Mouse (Mus musculus) kidney, embryonic 15.5 days (tissue): ENCODE measurements around the gene Rorc. TPM values are rescaled to one million over a fixed set of nuclear protein-coding genes. Genes with fewer than 3 reads are reported as not detected.

Experiments
- ATAC-seq: fragments of 200-750 bp; cut with Nextera tagmentation; replicated peaks from 2 replicates; pipeline ENCODE4 v1.8.0; 2017; ENCODE audit warnings: moderate TSS enrichment; ENCODE audit not compliant: low FRiP score
- H3K27ac ChIP-seq: fragments of 300-500 bp; sonication (generic); 2 replicates; pipeline ENCODE4 v1.5.1; 2015; ENCODE audit warnings: mild to moderate bottlenecking, inconsistent platforms
- H3K27me3 ChIP-seq: fragments of 300-500 bp; sonication (generic); 2 replicates; pipeline ENCODE4 v1.6.1; 2015; ENCODE audit warnings: inconsistent platforms
- H3K36me3 ChIP-seq: fragments of 300-500 bp; sonication (generic); 2 replicates; pipeline ENCODE4 v1.6.1; 2015; ENCODE audit warnings: inconsistent platforms
- H3K4me1 ChIP-seq: fragments of 300-500 bp; sonication (generic); 2 replicates; pipeline ENCODE4 v1.6.1; 2015; ENCODE audit warnings: inconsistent platforms
- H3K4me2 ChIP-seq: fragments of 300-500 bp; sonication (generic); 2 replicates; pipeline ENCODE4 v1.6.1; 2015; ENCODE audit warnings: moderate library complexity, mild to moderate bottlenecking, inconsistent platforms
- H3K4me3 ChIP-seq: fragments of 300-500 bp; sonication (generic); replicated peaks from 2 replicates; pipeline ENCODE4 v1.5.1; 2015; ENCODE audit warnings: mild to moderate bottlenecking, inconsistent platforms
- H3K9ac ChIP-seq: fragments of 300-500 bp; sonication (generic); 2 replicates; pipeline ENCODE4 v1.6.1; 2015; ENCODE audit warnings: mild to moderate bottlenecking, inconsistent platforms
- H3K9me3 ChIP-seq: fragments of 300-500 bp; sonication (generic); replicated peaks from 2 replicates; pipeline ENCODE4 v1.6.1; 2016; ENCODE audit warnings: inconsistent platforms
- WGBS: fragments of 180-500 bp; shearing (Covaris S2); methylation state at CpG from one replicate; pipeline ENCODE4 v1.1.7; 2015; ENCODE audit warnings: mixed read lengths; 5-methylcytosine and 5-hydroxymethylcytosine counted together
- polyA plus RNA-seq: library from polyadenylated mRNA; unstranded; fragments of >200 nt; fragmentation: Nextera tagmentation; extraction: Ambion mirVana; gene quantifications from 2 replicates; pipeline ENCODE4 v1.2.1, GENCODE M21; 2015

Gene Rorc
- polyA plus RNA-seq, 1 experiment from 2014 or later, result 9.6 TPM

DNA sequence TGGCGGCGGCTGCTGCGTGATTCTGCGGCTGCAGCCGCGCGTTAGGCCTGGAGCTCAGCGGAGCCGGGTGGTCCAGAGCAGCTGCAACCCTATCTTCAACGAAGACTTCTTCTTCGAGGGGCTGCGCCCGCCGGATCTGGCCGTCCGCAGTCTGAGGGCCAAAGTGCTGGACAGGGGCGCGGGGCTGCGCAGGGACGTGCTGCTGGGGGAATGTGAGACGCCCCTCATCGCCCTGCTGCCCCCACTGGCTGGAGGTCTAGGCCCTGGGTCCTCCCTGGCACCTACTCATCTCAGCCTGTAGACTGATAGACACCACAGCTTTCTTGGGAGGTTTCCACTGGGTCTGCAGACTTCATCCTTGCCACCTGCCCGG is 8.5 kb upstream of the Rorc start:
- peak; percentile 63 for ATAC-seq
- WGBS, result 3% methylated on average over 23 of the region's 23 CpGs
- peak overlapping the region; percentile 51 for H3K9ac ChIP-seq
- H3K4me3 ChIP-seq, result peak overlapping the region; percentile 53
- H3K4me2 ChIP-seq, result peak overlapping the region; percentile 79
- peaks cover 14% of the 10 kb centered on the region for H3K4me1 ChIP-seq
- no peaks in the 10 kb centered on the region for H3K9me3 ChIP-seq
- no peaks in the 10 kb centered on the region for H3K36me3 ChIP-seq
- no peak overlapping the region for H3K27ac ChIP-seq
- peaks cover 52% of the 10 kb centered on the region for H3K27me3 ChIP-seq

DNA sequence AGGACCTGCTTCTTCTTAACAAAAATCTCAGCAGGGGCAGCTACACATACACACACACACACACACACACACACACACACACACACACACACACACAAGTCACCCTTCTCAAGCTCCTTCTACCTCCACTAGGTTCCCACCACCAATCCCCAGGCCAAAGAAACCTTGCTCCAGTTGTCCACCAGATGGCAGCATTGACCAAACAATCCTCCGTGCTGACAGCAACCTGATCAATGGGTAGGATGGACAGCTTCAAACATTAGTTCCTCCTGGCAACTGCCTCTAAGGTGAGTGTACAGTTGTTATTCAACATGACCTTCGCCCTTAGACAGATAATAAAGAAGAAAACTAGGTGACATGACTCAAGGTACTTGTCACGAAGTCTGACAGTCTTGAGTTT is 5.8 kb upstream of the Rorc start:
- WGBS, result 16% methylated on average over 3 of the region's 3 CpGs
- Histone ChIP-seq H3K27me3 (peaks cover 47% of the 10 kb centered on the region), H3K9me3 (no peaks in the 10 kb centered on the region), H3K27ac (no peak overlapping the region), H3K4me1 (peaks cover 18% of the 10 kb centered on the region), H3K9ac (no peak overlapping the region), H3K4me2 (no peak overlapping the region), H3K36me3 (no peaks in the 10 kb centered on the region), H3K4me3 (no peak overlapping the region)
- ATAC-seq, result no peak

DNA sequence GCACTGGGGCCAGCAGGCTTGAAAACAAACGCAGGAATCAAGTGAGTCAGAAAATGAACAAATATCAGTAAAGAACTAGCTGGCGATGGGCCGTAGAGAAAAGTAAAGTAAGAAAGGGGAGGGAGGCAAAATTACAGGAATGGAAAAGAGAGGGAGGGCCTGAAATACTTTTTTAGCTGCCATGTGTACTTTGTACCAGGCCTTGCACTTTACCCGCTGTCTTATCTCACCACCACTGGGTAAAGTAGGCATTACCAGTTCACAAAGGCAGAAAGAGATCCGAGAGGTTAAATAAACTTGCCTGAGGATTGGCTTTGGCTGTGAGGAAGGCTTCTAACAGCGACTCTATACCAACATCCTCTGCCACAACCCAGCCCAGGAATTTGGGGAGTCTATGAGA is 5.1 kb upstream of the Rorc start:
- WGBS, result 78% methylated on average over 6 of the region's 6 CpGs
- no peaks in the 10 kb centered on the region for H3K36me3 ChIP-seq
- no peak overlapping the region for H3K4me2 ChIP-seq
- no peak overlapping the region for H3K9ac ChIP-seq
- peaks cover 39% of the 10 kb centered on the region for H3K27me3 ChIP-seq
- no peak overlapping the region for H3K27ac ChIP-seq
- H3K4me1 ChIP-seq, result peaks cover 26% of the 10 kb centered on the region
- no peaks in the 10 kb centered on the region for H3K9me3 ChIP-seq
- H3K4me3 ChIP-seq, result no peak overlapping the region
- no peak for ATAC-seq

DNA sequence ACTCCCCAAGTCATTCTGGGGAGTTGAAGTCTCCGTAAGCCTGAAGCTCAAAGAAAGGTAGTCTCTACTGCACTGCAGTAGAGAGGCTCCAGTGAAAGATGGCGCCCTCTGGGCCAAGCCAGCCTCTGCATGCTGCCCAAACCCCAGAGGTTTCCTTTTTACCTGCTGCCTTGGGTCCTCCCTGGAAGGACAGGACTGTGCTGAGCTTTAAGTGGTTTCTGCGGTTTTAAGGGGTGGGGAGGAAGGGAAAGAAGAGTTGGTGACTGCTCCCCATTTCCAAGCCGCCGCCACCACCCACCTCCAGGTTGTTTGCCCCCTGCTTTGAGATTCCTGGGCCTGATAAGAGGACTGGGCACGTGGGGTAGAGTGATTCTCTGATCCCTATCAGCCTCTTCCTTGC is 4.0 kb upstream of the Rorc start:
- 61% methylated on average over 6 of the region's 6 CpGs for WGBS
- ATAC-seq, result no peak
- Histone ChIP-seq H3K27ac (no peak overlapping the region), H3K4me1 (peaks cover 30% of the 10 kb centered on the region), H3K36me3 (no peaks in the 10 kb centered on the region), H3K27me3 (peaks cover 28% of the 10 kb centered on the region), H3K4me3 (no peak overlapping the region), H3K9me3 (no peaks in the 10 kb centered on the region), H3K9ac (no peak overlapping the region), H3K4me2 (no peak overlapping the region)

DNA sequence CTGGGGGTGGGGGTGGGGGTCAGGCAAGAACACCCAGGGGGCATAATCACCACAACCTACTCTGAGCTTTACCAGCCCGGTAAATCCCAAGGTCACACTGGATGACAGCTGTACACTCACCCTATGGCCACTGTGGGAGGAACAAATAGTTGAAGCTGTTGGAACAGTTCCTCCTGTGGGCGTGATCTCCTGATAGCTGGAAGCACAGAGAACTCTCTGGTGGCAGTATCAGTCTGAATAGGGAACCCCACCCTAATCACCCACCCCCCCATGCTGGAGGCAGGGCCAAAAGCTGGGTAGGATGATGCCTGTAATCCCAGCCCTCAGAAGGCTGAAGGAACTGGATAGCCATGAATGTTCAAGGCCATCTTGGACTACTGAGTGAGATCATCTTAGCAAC is 2.9 kb upstream of the Rorc start:
- Histone ChIP-seq H3K27ac (no peak overlapping the region), H3K4me2 (no peak overlapping the region), H3K36me3 (no peaks in the 10 kb centered on the region), H3K9me3 (no peaks in the 10 kb centered on the region), H3K4me3 (no peak overlapping the region), H3K27me3 (peaks cover 17% of the 10 kb centered on the region), H3K4me1 (peaks cover 32% of the 10 kb centered on the region), H3K9ac (no peak overlapping the region)
- ATAC-seq, result no peak
- 68% methylated on average over 2 of the region's 2 CpGs for WGBS

DNA sequence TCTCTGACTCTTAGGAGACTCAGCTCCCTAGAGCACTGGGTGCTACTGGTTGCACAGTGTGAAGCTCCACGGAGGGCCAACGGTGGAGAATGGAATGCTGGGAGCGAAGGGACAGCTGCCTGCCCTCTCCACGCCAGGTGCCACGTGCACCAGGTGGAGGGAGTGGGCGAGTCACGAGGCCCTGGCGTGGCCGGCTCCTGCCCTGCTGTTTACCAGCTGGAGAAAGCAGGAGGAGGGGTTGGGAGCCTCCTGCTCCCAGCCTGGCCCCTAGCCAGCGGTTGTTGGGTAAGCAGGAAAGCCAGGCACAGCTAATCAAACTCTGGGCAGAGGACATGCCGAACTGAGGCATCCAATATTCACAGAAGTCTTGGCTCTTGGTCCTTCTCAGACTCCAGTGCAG is 957 bp upstream of the Rorc start:
- WGBS, result 6% methylated on average over 11 of the region's 11 CpGs
- ATAC-seq, result peak; percentile 59
- no peaks in the 10 kb centered on the region for H3K36me3 ChIP-seq
- H3K27me3 ChIP-seq, result no peaks in the 10 kb centered on the region
- H3K4me3 ChIP-seq, result peak overlapping the region; percentile 1; the same call in 1 of the 2 replicates
- H3K9me3 ChIP-seq, result no peaks in the 10 kb centered on the region
- peak overlapping the region; percentile 14; the same call in 1 of the 2 replicates for H3K27ac ChIP-seq
- H3K9ac ChIP-seq, result 0 out of 2 replicates have a peak overlapping the region, but pooled peaks have one; percentile 3
- peak overlapping the region; percentile 48 for H3K4me2 ChIP-seq
- peaks cover 32% of the 10 kb centered on the region for H3K4me1 ChIP-seq

DNA sequence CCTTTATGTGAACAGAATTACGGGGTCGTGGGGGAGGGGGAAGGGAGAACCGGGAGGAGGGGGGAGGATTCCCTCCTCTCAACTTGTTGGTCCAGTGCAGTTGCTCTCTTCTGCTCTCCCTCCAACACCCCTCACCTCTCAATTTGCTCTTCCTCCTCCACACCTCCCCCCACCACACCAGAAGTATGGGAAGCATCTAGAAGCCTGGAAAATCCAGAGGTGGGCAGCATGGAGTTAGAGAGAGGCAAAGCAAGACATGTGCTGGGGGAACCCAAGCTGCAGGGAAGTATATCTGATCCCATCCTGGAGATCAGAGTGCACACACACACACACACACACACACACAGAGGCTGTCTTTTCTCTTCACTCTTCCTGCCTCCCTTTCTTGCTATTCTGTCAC is 556 bp upstream of the Rorc start:
- peak overlapping the region; percentile 48 for H3K4me2 ChIP-seq
- H3K4me1 ChIP-seq, result peaks cover 32% of the 10 kb centered on the region
- ATAC-seq, result no peak
- H3K36me3 ChIP-seq, result no peaks in the 10 kb centered on the region
- peak overlapping the region; percentile 1; the same call in 1 of the 2 replicates for H3K4me3 ChIP-seq
- H3K27ac ChIP-seq, result peak overlapping the region; percentile 14; the same call in 1 of the 2 replicates
- WGBS, result 3% methylated on average over 3 of the region's 3 CpGs
- no peaks in the 10 kb centered on the region for H3K9me3 ChIP-seq
- H3K9ac ChIP-seq, result 0 out of 2 replicates have a peak overlapping the region, but pooled peaks have one; percentile 3
- H3K27me3 ChIP-seq, result no peaks in the 10 kb centered on the region

DNA sequence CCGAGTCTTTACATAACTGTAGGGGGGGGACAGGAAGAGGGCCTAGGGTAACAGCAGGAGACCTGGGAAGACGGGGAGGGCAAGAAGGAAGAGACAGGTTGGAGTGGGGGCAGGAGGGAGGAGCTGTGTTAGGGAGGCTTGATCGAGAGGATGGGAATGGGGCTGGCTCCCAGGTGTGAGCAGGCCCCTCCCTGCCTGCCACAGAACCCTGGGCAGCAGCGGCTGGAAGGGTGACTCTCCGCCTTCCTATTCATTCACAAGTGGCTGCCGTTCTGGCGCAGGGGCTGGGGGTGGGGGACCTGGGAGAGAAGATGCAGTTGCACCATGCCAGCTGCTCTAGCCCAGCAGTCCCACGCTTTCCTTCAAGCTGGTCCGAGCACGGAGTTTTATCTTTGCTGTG is 496 bp downstream of the Rorc start:
- peak overlapping the region; percentile 62; the same call in 1 of the 2 replicates for H3K27ac ChIP-seq
- H3K4me3 ChIP-seq, result peak overlapping the region; percentile 44
- no peaks in the 10 kb centered on the region for H3K36me3 ChIP-seq
- H3K4me2 ChIP-seq, result peak overlapping the region; percentile 63
- no peaks in the 10 kb centered on the region for H3K27me3 ChIP-seq
- H3K9me3 ChIP-seq, result no peaks in the 10 kb centered on the region
- peak overlapping the region; percentile 36 for H3K9ac ChIP-seq
- peak; percentile 63 for ATAC-seq
- 2% methylated on average over 10 of the region's 10 CpGs for WGBS
- peaks cover 32% of the 10 kb centered on the region for H3K4me1 ChIP-seq

DNA sequence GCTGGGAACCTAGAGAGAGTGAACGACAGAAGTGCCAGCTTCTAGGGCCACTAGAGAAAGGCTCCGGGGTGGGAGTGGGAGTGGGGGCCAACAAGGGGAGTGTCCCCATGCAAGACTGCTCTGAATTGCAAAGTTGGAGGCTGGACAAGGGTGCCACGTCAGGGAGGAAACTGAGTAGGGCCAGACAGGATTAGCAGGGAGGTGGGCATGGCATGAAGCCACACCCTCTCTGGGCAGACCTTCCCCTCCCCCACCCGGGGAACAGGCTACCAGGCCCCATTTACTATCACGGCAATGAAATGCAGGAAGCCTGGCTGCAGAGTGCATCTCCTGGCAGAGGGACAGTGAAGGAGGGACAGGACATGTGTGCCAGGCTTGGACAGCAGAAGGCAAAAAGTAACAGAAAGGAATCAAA is 1.0 kb downstream of the Rorc start:
- H3K9ac ChIP-seq, result peak overlapping the region; percentile 36; the same call in 1 of the 2 replicates

DNA sequence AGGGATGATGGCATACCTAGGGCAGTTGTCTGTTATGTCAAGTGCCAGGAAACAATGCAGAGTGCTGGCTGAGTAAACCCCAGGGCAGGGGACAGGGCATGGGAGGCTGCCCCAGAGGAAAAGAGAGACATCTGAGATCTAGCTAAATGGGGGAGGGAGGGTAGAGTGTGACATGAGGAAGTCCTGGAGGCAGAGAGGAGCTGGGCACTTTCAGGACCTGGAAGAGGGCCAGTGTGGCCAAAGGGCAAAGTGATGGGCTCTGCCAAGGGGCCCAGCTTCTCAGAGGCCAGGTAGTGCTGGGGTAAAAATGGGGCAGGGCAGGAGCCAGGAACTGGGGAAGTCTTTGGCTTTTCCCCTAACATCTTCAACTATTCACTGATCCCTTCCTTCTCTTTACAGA is 2.0 kb downstream of the Rorc start:
- no peak for ATAC-seq
- H3K4me1 ChIP-seq, result peaks cover 32% of the 10 kb centered on the region
- no peak overlapping the region for H3K9ac ChIP-seq
- H3K4me3 ChIP-seq, result no peak overlapping the region
- no peak overlapping the region for H3K4me2 ChIP-seq
- H3K27ac ChIP-seq, result no peak overlapping the region
- H3K9me3 ChIP-seq, result no peaks in the 10 kb centered on the region
- H3K27me3 ChIP-seq, result no peaks in the 10 kb centered on the region
- no peaks in the 10 kb centered on the region for H3K36me3 ChIP-seq

More for the DNA sequence above, 1.0 kb downstream of the Rorc start:
- peak overlapping the region; percentile 62; the same call in 1 of the 2 replicates for H3K27ac ChIP-seq
- no peaks in the 10 kb centered on the region for H3K36me3 ChIP-seq
- ATAC-seq, result peak; percentile 77
- 0% methylated on average over 5 of the region's 5 CpGs for WGBS
- no peaks in the 10 kb centered on the region for H3K27me3 ChIP-seq
- H3K4me3 ChIP-seq, result peak overlapping the region; percentile 44
- peak overlapping the region; percentile 63 for H3K4me2 ChIP-seq
- no peaks in the 10 kb centered on the region for H3K9me3 ChIP-seq
- H3K4me1 ChIP-seq, result peaks cover 32% of the 10 kb centered on the region

DNA sequence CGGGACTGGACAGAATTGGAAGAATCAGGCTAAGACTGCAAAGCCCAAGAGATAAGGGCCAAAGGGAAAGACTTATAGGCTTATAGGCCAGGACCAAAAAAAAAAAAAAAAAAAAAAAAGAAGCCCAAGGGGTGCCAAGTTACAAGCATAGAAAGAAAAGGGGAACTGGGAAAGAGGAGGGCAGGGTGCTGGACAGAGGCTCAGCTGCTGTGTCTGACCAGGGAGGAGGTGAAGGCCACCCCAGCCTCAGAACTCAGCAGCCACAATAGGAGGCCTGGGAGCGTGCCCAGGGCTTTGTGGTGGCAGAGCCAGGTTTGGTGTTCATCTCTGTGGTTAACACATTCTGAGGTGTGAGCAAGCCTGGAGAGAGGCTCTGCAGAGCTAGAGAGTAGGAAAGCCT is 2.6 kb downstream of the Rorc start:
- Histone ChIP-seq H3K36me3 (no peaks in the 10 kb centered on the region), H3K27me3 (no peaks in the 10 kb centered on the region), H3K4me1 (peaks cover 33% of the 10 kb centered on the region), H3K4me2 (no peak overlapping the region), H3K9ac (no peak overlapping the region), H3K27ac (no peak overlapping the region), H3K4me3 (no peak overlapping the region), H3K9me3 (no peaks in the 10 kb centered on the region)
- ATAC-seq, result no peak
- 87% methylated on average over 2 of the region's 2 CpGs for WGBS

DNA sequence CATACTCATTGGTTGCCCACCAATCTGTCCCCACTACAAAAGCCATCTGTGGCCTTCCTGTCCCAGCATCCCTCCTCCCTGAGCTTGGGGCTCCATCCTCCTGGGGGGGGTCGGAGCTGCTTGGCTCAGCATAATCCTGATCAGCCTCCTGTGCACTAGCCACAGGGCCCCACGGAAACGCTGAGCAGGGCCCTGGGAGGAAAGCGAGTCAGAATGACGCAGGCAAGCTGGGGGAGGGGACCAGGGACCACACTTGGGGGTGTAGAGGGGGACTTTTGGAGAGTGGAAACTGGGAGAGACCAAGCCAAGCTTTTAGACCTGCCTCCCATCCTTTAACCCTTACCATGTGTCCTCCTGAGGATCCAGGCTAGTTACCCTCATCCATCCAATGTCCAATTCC is 3.3 kb downstream of the Rorc start:
- Histone ChIP-seq H3K4me3 (no peak overlapping the region), H3K36me3 (no peaks in the 10 kb centered on the region), H3K27ac (no peak overlapping the region), H3K9me3 (no peaks in the 10 kb centered on the region), H3K27me3 (no peaks in the 10 kb centered on the region), H3K4me1 (peaks cover 37% of the 10 kb centered on the region), H3K4me2 (no peak overlapping the region), H3K9ac (no peak overlapping the region)
- 59% methylated on average over 5 of the region's 5 CpGs for WGBS
- ATAC-seq, result no peak
